Mouse (Mus musculus) limb, embryonic 15.5 days (tissue): ENCODE data around the gene Cep89. TPM values are rescaled to one million over a fixed set of nuclear protein-coding genes. Genes with fewer than 3 reads are reported as not detected.

Experiments
- ATAC-seq: fragments of 200-750 bp; cut with Nextera tagmentation; 2 replicates; pipeline ENCODE4 v1.8.0; 2017; ENCODE audit warnings: low read depth, moderate TSS enrichment; ENCODE audit not compliant: insufficient number of reproducible peaks, low FRiP score, low TSS enrichment
- H3K27ac ChIP-seq: fragments of 300-500 bp; sonication (generic); 2 replicates; pipeline ENCODE4 v1.5.1; 2015; ENCODE audit warnings: moderate library complexity, mild to moderate bottlenecking, inconsistent platforms
- H3K27me3 ChIP-seq: fragments of 300-500 bp; sonication (generic); 2 replicates; pipeline ENCODE4 v1.6.1; 2015; ENCODE audit warnings: inconsistent platforms
- H3K36me3 ChIP-seq: fragments of 300-500 bp; sonication (generic); 2 replicates; pipeline ENCODE4 v1.6.1; 2015; ENCODE audit warnings: inconsistent platforms
- H3K4me1 ChIP-seq: fragments of 300-500 bp; sonication (generic); 2 replicates; pipeline ENCODE4 v1.6.1; 2015; ENCODE audit warnings: inconsistent platforms
- H3K4me2 ChIP-seq: fragments of 300-500 bp; sonication (generic); 2 replicates; pipeline ENCODE4 v1.6.1; 2015; ENCODE audit warnings: mild to moderate bottlenecking, inconsistent platforms
- H3K4me3 ChIP-seq: fragments of 300-500 bp; sonication (generic); 2 replicates; pipeline ENCODE4 v1.5.1; 2015; ENCODE audit warnings: mild to moderate bottlenecking, inconsistent platforms
- H3K9ac ChIP-seq: fragments of 300-500 bp; sonication (generic); 2 replicates; pipeline ENCODE4 v1.6.1; 2015; ENCODE audit warnings: inconsistent platforms
- H3K9me3 ChIP-seq: fragments of 300-500 bp; sonication (generic); 2 replicates; pipeline ENCODE4 v1.6.1; 2016; ENCODE audit warnings: inconsistent platforms
- WGBS: fragments of 180-500 bp; shearing (Covaris S2); methylation state at CpG from one replicate; pipeline ENCODE4 v1.1.7; 2015; 5-methylcytosine and 5-hydroxymethylcytosine counted together
- polyA plus RNA-seq: library from polyadenylated mRNA; unstranded; fragments of >200 nt; fragmentation: Nextera tagmentation; extraction: Ambion mirVana; gene quantifications from 2 replicates; pipeline ENCODE4 v1.2.1, GENCODE M21; 2015

Cep89 gene
- 34.6 and 34.9 TPM in 2 replicates for polyA plus RNA-seq

GRCm38 (mm10) chr7:35396542-35397168 lies at the start of gene Cep89, which contains the start of gene Faap24:
Cep89 (plus strand) TSS chr7:35397035.
Faap24 (minus strand) TSS chr7:35396836.
- no peaks in the 10 kb centered on the region for H3K9me3 ChIP-seq
- H3K9ac ChIP-seq, result peak within 1 kb of the TSS; percentile 58
- H3K27me3 ChIP-seq, result no peaks in the 10 kb centered on the region
- no peak within 1 kb of the TSS; the same call in 1 of the 2 replicates for H3K27ac ChIP-seq
- ATAC-seq, result peak; percentile 96
- peaks cover 38% of the 10 kb centered on the region for H3K36me3 ChIP-seq
- under 1% methylated on average over 28 of the region's 28 CpGs for WGBS
- H3K4me3 ChIP-seq, result peak within 1 kb of the TSS; percentile 70
- H3K4me2 ChIP-seq, result peak within 1 kb of the TSS; percentile 74
- peaks cover 17% of the 10 kb centered on the region for H3K4me1 ChIP-seq

DNA sequence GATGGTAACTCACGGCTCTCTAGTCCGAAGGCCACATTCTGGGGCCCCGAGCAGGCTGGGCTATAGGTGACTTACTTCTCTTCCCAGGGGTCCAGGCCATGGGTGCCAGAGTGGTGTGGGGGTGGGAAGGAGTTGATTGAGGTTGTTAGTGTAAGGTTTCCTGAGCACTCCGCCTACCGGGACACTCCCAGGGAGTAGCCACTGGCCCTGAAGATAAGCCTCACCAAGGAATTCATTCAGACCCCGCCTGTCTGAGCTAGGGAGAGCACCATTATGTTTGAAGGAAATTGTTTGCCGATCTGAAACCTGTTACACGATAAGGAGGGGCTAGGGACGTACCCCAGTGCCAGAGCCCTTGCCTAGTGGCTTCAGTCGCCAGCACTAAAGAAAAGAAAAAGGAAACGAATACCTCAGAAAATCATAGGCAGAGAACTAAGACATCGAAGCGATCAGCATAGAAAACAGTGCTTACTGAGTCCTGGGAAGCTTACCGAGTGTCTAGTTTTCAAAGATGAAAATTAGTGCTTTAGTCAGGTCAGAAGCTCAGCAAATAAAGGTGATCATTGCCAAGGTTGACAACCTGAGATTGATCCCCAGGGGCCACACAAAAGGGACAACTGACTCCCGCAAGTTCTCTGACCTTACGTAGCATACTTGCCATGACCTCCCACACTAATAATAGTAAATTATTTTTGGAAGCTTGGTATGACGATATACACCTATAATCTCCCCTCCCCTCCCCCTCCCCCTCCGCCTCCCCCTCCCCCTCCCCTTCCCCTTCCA lies 48.7 kb upstream of the Cep89 start:
- Histone ChIP-seq H3K27ac (no peak overlapping the region), H3K27me3 (no peaks in the 10 kb centered on the region), H3K9ac (no peak overlapping the region), H3K9me3 (no peaks in the 10 kb centered on the region), H3K4me3 (no peak overlapping the region), H3K4me1 (no peaks in the 10 kb centered on the region), H3K36me3 (no peaks in the 10 kb centered on the region), H3K4me2 (no peak overlapping the region)
- ATAC-seq, result no peak
- whole genome bisulfite sequencing, result 70% methylated on average over 18 of the region's 18 CpGs

DNA sequence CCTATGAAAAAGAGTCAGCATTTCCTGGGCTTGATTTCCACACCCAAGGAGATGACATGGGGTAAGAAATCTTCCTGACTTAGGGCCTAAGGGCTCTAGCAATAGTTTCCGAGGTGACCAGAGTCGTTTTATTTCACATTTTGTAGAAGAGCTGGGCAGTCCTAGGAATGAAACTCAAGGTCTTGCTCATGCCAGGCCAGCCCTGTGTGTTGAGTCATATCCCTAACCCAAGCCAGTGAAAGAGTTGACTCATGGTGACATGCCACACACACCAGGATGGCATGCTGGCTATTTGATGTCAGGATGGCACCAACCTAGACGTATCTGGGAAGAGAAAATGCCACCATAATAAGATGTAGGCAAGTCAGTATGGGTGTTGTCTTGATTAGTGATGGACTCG lies 47.8 kb upstream of the Cep89 start:
- H3K27me3 ChIP-seq, result no peaks in the 10 kb centered on the region
- no peaks in the 10 kb centered on the region for H3K9me3 ChIP-seq
- WGBS, result 88% methylated on average over 4 of the region's 4 CpGs
- no peak overlapping the region for H3K4me2 ChIP-seq
- H3K4me3 ChIP-seq, result no peak overlapping the region
- H3K4me1 ChIP-seq, result no peaks in the 10 kb centered on the region
- no peaks in the 10 kb centered on the region for H3K36me3 ChIP-seq
- ATAC-seq, result no peak
- no peak overlapping the region for H3K27ac ChIP-seq
- H3K9ac ChIP-seq, result no peak overlapping the region

- Histone ChIP-seq H3K9ac (no peak overlapping the region), H3K4me3 (no peak overlapping the region), H3K27me3 (no peaks in the 10 kb centered on the region), H3K9me3 (no peaks in the 10 kb centered on the region), H3K36me3 (no peaks in the 10 kb centered on the region), H3K4me2 (no peak overlapping the region), H3K27ac (no peak overlapping the region), H3K4me1 (no peaks in the 10 kb centered on the region)
- WGBS, result 92% methylated on average over 8 of the region's 8 CpGs
- ATAC-seq, result no peak
These were observed 46.8 kb upstream of the Cep89 start for GRCm38 (mm10) chr7:35349886-35350684.

DNA sequence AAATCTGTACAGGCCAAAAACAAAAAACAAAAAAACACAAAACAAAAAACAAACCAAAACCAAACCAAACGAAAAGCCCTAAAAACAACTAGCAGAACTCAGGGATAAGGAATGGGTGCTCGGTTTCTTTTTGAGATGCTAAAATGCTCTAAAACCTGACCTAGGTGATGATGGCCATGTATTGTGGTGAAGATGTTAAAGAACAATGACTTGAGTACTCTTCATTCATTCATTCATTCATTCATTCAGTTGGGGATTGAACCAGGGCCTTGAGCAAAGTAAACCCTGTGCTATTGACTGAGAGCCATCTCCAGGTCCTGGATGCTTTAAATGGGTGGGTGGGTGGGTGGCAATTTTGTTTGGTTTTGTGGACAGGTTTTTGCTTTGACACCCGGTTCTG lies 45.7 kb upstream of the Cep89 start:
- H3K4me1 ChIP-seq, result no peaks in the 10 kb centered on the region
- H3K9ac ChIP-seq, result no peak overlapping the region
- H3K9me3 ChIP-seq, result no peaks in the 10 kb centered on the region
- H3K4me2 ChIP-seq, result no peak overlapping the region
- H3K36me3 ChIP-seq, result no peaks in the 10 kb centered on the region
- no peaks in the 10 kb centered on the region for H3K27me3 ChIP-seq
- H3K4me3 ChIP-seq, result no peak overlapping the region
- 85% methylated on average over 3 of the region's 3 CpGs for WGBS
- H3K27ac ChIP-seq, result no peak overlapping the region
- no peak for ATAC-seq

DNA sequence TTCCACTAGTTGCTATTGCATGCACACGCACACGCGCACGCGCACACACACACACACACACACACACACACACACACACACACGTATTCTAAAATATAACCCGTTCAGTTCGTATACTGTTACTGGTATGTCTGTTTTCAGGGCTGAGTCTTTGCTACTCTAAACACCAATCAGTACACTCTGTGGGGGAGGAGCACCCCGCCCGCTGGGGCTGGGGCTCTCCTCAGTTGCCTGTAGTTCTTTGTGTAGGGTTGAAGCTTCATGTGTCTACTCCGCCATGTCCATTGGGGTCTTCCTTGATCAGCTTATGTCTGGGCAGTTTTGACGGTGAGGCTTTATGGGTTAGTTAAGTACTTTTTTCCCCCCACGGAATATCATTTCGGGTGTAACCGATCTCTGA lies 43.5 kb upstream of the Cep89 start:
- no peaks in the 10 kb centered on the region for H3K36me3 ChIP-seq
- WGBS, result 93% methylated on average over 15 of the region's 15 CpGs
- no peaks in the 10 kb centered on the region for H3K27me3 ChIP-seq
- H3K4me1 ChIP-seq, result no peaks in the 10 kb centered on the region
- no peak overlapping the region for H3K9ac ChIP-seq
- no peak overlapping the region for H3K4me2 ChIP-seq
- no peak overlapping the region for H3K27ac ChIP-seq
- H3K4me3 ChIP-seq, result no peak overlapping the region
- no peak for ATAC-seq
- no peaks in the 10 kb centered on the region for H3K9me3 ChIP-seq

GRCm38 (mm10) chr7:35355303-35355872 lies 41.4 kb upstream of the Cep89 start:
- H3K27ac ChIP-seq, result no peak overlapping the region
- ATAC-seq, result no peak
- H3K9ac ChIP-seq, result no peak overlapping the region
- no peaks in the 10 kb centered on the region for H3K4me1 ChIP-seq
- no peak overlapping the region for H3K4me3 ChIP-seq
- no peaks in the 10 kb centered on the region for H3K27me3 ChIP-seq
- 44% methylated on average over 5 of the region's 5 CpGs for WGBS
- no peaks in the 10 kb centered on the region for H3K9me3 ChIP-seq
- H3K4me2 ChIP-seq, result no peak overlapping the region
- H3K36me3 ChIP-seq, result no peaks in the 10 kb centered on the region

- no peak for ATAC-seq
- Histone ChIP-seq H3K27me3 (no peaks in the 10 kb centered on the region), H3K4me2 (no peak overlapping the region), H3K4me3 (no peak overlapping the region), H3K9me3 (no peaks in the 10 kb centered on the region), H3K4me1 (no peaks in the 10 kb centered on the region), H3K27ac (no peak overlapping the region), H3K36me3 (no peaks in the 10 kb centered on the region), H3K9ac (no peak overlapping the region)
- WGBS, result 87% methylated on average over 12 of the region's 12 CpGs
These were observed 39.2 kb upstream of the Cep89 start for GRCm38 (mm10) chr7:35357621-35358020.

DNA sequence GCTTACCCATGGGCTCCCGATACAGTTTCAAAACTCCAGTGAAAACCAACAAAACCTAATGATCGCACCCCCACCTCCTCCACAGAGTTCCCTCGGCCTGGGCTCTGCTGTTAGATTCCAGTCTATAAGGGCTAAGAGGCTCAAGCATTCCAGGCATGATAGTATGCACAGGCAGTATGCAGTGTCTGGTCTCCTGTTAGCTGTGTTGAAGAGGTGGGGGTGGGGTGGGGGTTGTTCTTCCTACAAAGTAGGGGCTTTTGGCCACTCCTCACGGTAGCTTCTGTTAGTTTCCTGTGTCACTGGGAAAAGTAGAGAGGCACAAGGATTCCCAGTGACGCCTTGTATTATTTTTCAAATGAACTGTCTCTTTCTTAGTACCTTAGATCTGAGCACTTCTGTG lies 34.6 kb upstream of the Cep89 start:
- WGBS, result 58% methylated on average over 5 of the region's 5 CpGs
- Histone ChIP-seq H3K36me3 (no peaks in the 10 kb centered on the region), H3K4me2 (no peak overlapping the region), H3K9ac (no peak overlapping the region), H3K27ac (no peak overlapping the region), H3K9me3 (no peaks in the 10 kb centered on the region), H3K4me1 (no peaks in the 10 kb centered on the region), H3K27me3 (no peaks in the 10 kb centered on the region), H3K4me3 (no peak overlapping the region)
- ATAC-seq, result no peak

DNA sequence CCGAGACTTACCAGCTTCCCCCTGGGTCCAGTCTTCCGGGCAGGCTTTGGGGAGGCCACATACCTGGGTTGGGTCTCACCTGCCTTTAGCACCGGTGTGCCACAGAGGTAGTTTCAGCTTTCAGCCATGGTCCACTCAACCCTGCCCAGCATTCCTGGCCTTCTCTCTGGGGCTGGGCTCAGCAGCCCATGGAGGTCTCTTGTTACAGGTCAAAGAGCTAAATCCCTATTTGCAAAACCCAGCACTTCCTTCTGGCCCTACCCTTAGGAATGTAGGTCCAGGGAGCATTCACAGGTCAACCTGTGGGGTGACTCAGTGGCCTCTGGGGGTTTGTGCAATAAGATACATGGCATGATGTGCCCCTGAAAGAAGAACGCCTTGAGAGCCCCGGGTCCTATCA lies 34.0 kb upstream of the Cep89 start:
- no peak overlapping the region for H3K27ac ChIP-seq
- no peak overlapping the region for H3K4me3 ChIP-seq
- no peak overlapping the region for H3K4me2 ChIP-seq
- no peak overlapping the region for H3K9ac ChIP-seq
- H3K36me3 ChIP-seq, result no peaks in the 10 kb centered on the region
- no peaks in the 10 kb centered on the region for H3K27me3 ChIP-seq
- H3K9me3 ChIP-seq, result no peaks in the 10 kb centered on the region
- ATAC-seq, result no peak
- H3K4me1 ChIP-seq, result no peaks in the 10 kb centered on the region
- 66% methylated on average over 5 of the region's 5 CpGs for WGBS

DNA sequence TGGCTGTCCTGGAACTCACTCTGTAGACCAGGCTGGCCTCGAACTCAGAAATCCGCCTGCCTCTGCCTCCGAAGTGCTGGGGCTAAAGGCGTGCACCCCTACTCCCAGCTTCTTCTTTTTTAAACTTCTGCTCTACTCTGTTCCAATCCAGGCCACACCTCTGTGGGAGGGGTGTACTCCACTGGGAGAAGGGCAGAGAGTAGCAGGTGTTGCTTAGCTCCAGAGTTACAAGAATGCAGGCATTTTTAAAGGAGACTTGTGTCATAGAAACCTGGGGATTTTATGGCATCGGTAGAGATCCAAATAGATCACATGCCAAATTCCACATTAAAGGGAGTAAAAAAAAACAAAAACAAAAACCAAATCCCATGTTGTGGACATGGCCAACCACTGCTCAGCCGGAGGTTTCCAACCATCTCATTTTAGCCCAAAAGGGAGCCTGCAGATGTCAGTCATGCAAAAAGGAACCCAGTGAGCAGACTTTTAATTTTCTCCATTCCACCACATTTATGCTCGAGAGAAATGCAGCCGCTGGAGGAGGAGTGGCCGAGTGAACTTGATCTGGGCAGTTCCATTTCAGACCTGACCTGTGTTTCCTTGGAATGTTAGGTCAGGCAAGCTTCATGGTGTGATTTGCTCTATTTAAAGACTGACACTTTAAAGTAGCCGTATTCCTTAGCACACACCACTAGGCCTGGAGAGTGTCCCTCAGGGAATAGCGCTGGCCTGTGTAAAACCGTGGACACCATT lies 31.5 kb upstream of the Cep89 start:
- no peak overlapping the region for H3K9ac ChIP-seq
- H3K9me3 ChIP-seq, result no peaks in the 10 kb centered on the region; the same call in 1 of the 2 replicates
- no peaks in the 10 kb centered on the region for H3K4me1 ChIP-seq
- H3K27me3 ChIP-seq, result no peaks in the 10 kb centered on the region
- 58% methylated on average over 12 of the region's 12 CpGs for WGBS
- H3K4me3 ChIP-seq, result no peak overlapping the region
- no peak for ATAC-seq
- no peak overlapping the region for H3K27ac ChIP-seq
- no peak overlapping the region for H3K4me2 ChIP-seq
- no peaks in the 10 kb centered on the region for H3K36me3 ChIP-seq
